Mouse (Mus musculus): Measurements from ENCODE around the gene C1qtnf5. TPM values are rescaled to one million over a fixed set of nuclear protein-coding genes. Genes with fewer than 3 reads are reported as not detected.

The C1qtnf5 gene
- polyA plus RNA-seq, 1 experiment from 2014 or later: 5.4 TPM

GRCm38 (mm10) chr9:44131276-44131590 lies 24.2 kb downstream of the C1qtnf5 start:
- Histone ChIP-seq H3K4me2 (replicated peaks; ENCODE audit: low read depth) (no peak overlapping the region), H3K27ac (ENCODE audit: low read depth, low read length) (peak overlapping the region; percentile 66; the same call in 1 of the 2 replicates), H3K36me3 (ENCODE audit: control insufficient read depth, insufficient read depth) (no peaks in the 10 kb centered on the region; the same call in 1 of the 2 replicates), H3K9ac (ENCODE audit: low read depth, low read length) (no peak overlapping the region), H3K4me3 (ENCODE audit: low read depth, low read length) (no peak overlapping the region), H3K9me3 (ENCODE audit: control insufficient read depth) (no peaks in the 10 kb centered on the region), H3K4me1 (replicated peaks; ENCODE audit: control insufficient read depth, insufficient read depth, low read length) (0 out of 2 replicates have a peak, but pooled peaks cover 2% of the 10 kb centered on the region), H3K27me3 (replicated peaks; ENCODE audit: control insufficient read depth, insufficient read depth, low read length) (peaks cover 27% of the 10 kb centered on the region)
- 51% methylated on average over 7 of the region's 7 CpGs for WGBS
- ATAC-seq: no peak
- no peak for TF ChIP-seq CTCF (IDR thresholded peaks at IDR 0.05; ENCODE audit: low read depth)

- Histone ChIP-seq H3K4me2 (replicated peaks; ENCODE audit: low read depth) (no peak overlapping the region), H3K36me3 (ENCODE audit: control insufficient read depth, insufficient read depth) (no peaks in the 10 kb centered on the region; the same call in 1 of the 2 replicates), H3K4me1 (replicated peaks; ENCODE audit: control insufficient read depth, insufficient read depth, low read length) (no peaks in the 10 kb centered on the region), H3K9me3 (ENCODE audit: control insufficient read depth) (no peaks in the 10 kb centered on the region), H3K27me3 (replicated peaks; ENCODE audit: control insufficient read depth, insufficient read depth, low read length) (peaks cover 29% of the 10 kb centered on the region), H3K4me3 (ENCODE audit: low read depth, low read length) (no peak overlapping the region), H3K9ac (ENCODE audit: low read depth, low read length) (no peak overlapping the region), H3K27ac (ENCODE audit: low read depth, low read length) (no peak overlapping the region)
- TF ChIP-seq CTCF (IDR thresholded peaks at IDR 0.05; ENCODE audit: low read depth): no peak
- ATAC-seq: no peak
- WGBS: 65% methylated on average over 5 of the region's 5 CpGs
Observed at GRCm38 (mm10) chr9:44132200-44132599, 25.2 kb downstream of the C1qtnf5 start.

GRCm38 (mm10) chr9:44133287-44133686 lies 26.2 kb downstream of the C1qtnf5 start:
- H3K9ac ChIP-seq (ENCODE audit: low read depth, low read length): 0 out of 2 replicates have a peak overlapping the region, but pooled peaks have one; percentile 66
- WGBS: 31% methylated on average over 2 of the region's 2 CpGs
- ATAC-seq: no peak

GRCm38 (mm10) chr9:44134101-44134850 lies 27.2 kb downstream of the C1qtnf5 start, which contains the start of gene Mcam:
Mcam (plus strand) TSS chr9:44134469.
- Histone ChIP-seq H3K9me3 (ENCODE audit: control insufficient read depth) (no peaks in the 10 kb centered on the region), H3K4me1 (replicated peaks; ENCODE audit: control insufficient read depth, insufficient read depth, low read length) (no peaks in the 10 kb centered on the region), H3K4me2 (replicated peaks; ENCODE audit: low read depth) (peak within 1 kb of the TSS; percentile 86), H3K9ac (ENCODE audit: low read depth, low read length) (peak within 1 kb of the TSS; percentile 66), H3K27ac (ENCODE audit: low read depth, low read length) (peak within 1 kb of the TSS; percentile 73), H3K36me3 (ENCODE audit: control insufficient read depth, insufficient read depth) (peaks cover 6% of the 10 kb centered on the region; the same call in 1 of the 2 replicates), H3K27me3 (replicated peaks; ENCODE audit: control insufficient read depth, insufficient read depth, low read length) (peaks cover 29% of the 10 kb centered on the region), H3K4me3 (ENCODE audit: low read depth, low read length) (peak within 1 kb of the TSS; percentile 65)
- no peak for ATAC-seq
- TF ChIP-seq CTCF (IDR thresholded peaks at IDR 0.05; ENCODE audit: low read depth): no peak
- 2% methylated on average over 43 of the region's 55 CpGs for WGBS

More at GRCm38 (mm10) chr9:44133287-44133686, 26.2 kb downstream of the C1qtnf5 start:
- Histone ChIP-seq H3K27ac (ENCODE audit: low read depth, low read length) (peak overlapping the region; percentile 73; the same call in 1 of the 2 replicates), H3K36me3 (ENCODE audit: control insufficient read depth, insufficient read depth) (no peaks in the 10 kb centered on the region; the same call in 1 of the 2 replicates), H3K27me3 (replicated peaks; ENCODE audit: control insufficient read depth, insufficient read depth, low read length) (peaks cover 29% of the 10 kb centered on the region), H3K4me1 (replicated peaks; ENCODE audit: control insufficient read depth, insufficient read depth, low read length) (no peaks in the 10 kb centered on the region), H3K4me2 (replicated peaks; ENCODE audit: low read depth) (peak overlapping the region; percentile 86), H3K4me3 (ENCODE audit: low read depth, low read length) (peak overlapping the region; percentile 65; the same call in 1 of the 2 replicates), H3K9me3 (ENCODE audit: control insufficient read depth) (no peaks in the 10 kb centered on the region)
- TF ChIP-seq CTCF (IDR thresholded peaks at IDR 0.05; ENCODE audit: low read depth): no peak

- H3K27me3 ChIP-seq (replicated peaks; ENCODE audit: control insufficient read depth, insufficient read depth, low read length): peaks cover 27% of the 10 kb centered on the region
- H3K9ac ChIP-seq (ENCODE audit: low read depth, low read length): peak overlapping the region; percentile 66
- H3K4me2 ChIP-seq (replicated peaks; ENCODE audit: low read depth): peak overlapping the region; percentile 86
- ATAC-seq: no peak
- no peaks in the 10 kb centered on the region for H3K4me1 ChIP-seq (replicated peaks; ENCODE audit: control insufficient read depth, insufficient read depth, low read length)
- H3K9me3 ChIP-seq (ENCODE audit: control insufficient read depth): no peaks in the 10 kb centered on the region
- H3K4me3 ChIP-seq (ENCODE audit: low read depth, low read length): peak overlapping the region; percentile 65
- 4% methylated on average over 47 of the region's 49 CpGs for WGBS
- H3K27ac ChIP-seq (ENCODE audit: low read depth, low read length): peak overlapping the region; percentile 73
- TF ChIP-seq CTCF (IDR thresholded peaks at IDR 0.05; ENCODE audit: low read depth): no peak
- peaks cover 12% of the 10 kb centered on the region; the same call in 1 of the 2 replicates for H3K36me3 ChIP-seq (ENCODE audit: control insufficient read depth, insufficient read depth)
Observed at GRCm38 (mm10) chr9:44134851-44135730, 28.0 kb downstream of the C1qtnf5 start.

All from intestine, postnatal 0 days (tissue).